Mouse (Mus musculus): ENCODE results near the gene Brsk1. TPM values are rescaled to one million over a fixed set of nuclear protein-coding genes. Genes with fewer than 3 reads are reported as not detected.

Brsk1 gene
- polyA plus RNA-seq, 1 experiment, result 53.3 TPM

GRCm38 (mm10) chr7:4683307-4683706 is 7.1 kb upstream of the Brsk1 start:
- peaks cover 4% of the 10 kb centered on the region for H3K4me1 ChIP-seq (ENCODE audit: control insufficient read depth, insufficient read depth, low read length)
- no peaks in the 10 kb centered on the region for H3K36me3 ChIP-seq (ENCODE audit: control insufficient read depth, insufficient read depth, low read length)
- no peaks in the 10 kb centered on the region for H3K27me3 ChIP-seq (ENCODE audit: control insufficient read depth, insufficient read depth, low read length)
- TF ChIP-seq CTCF (IDR thresholded peaks at IDR 0.05; ENCODE audit: control insufficient read depth, insufficient read depth, insufficient replicate concordance, low read depth, low read length), result no peak
- no peak for TF ChIP-seq POLR2A (IDR thresholded peaks at IDR 0.05; ENCODE audit: control insufficient read depth, low read depth, low read length)
- peak overlapping the region; percentile 11; the same call in 1 of the 2 replicates for H3K27ac ChIP-seq (ENCODE audit: control insufficient read depth, insufficient read depth, low read depth, low read length)
- H3K4me3 ChIP-seq (ENCODE audit: control insufficient read depth, low read depth, low read length), result peak overlapping the region; percentile 71

GRCm38 (mm10) chr7:4684203-4684602 is 6.2 kb upstream of the Brsk1 start:
- Histone ChIP-seq H3K36me3 (ENCODE audit: control insufficient read depth, insufficient read depth, low read length) (no peaks in the 10 kb centered on the region), H3K4me1 (ENCODE audit: control insufficient read depth, insufficient read depth, low read length) (peaks cover 4% of the 10 kb centered on the region), H3K27me3 (ENCODE audit: control insufficient read depth, insufficient read depth, low read length) (no peaks in the 10 kb centered on the region), H3K27ac (ENCODE audit: control insufficient read depth, insufficient read depth, low read depth, low read length) (peak overlapping the region; percentile 86), H3K4me3 (ENCODE audit: control insufficient read depth, low read depth, low read length) (peak overlapping the region; percentile 95)
- no peak for TF ChIP-seq POLR2A (IDR thresholded peaks at IDR 0.05; ENCODE audit: control insufficient read depth, low read depth, low read length)
- TF ChIP-seq CTCF (IDR thresholded peaks at IDR 0.05; ENCODE audit: control insufficient read depth, insufficient read depth, insufficient replicate concordance, low read depth, low read length), result no peak

- Histone ChIP-seq H3K36me3 (ENCODE audit: control insufficient read depth, insufficient read depth, low read length) (no peaks in the 10 kb centered on the region), H3K27me3 (ENCODE audit: control insufficient read depth, insufficient read depth, low read length) (no peaks in the 10 kb centered on the region), H3K27ac (ENCODE audit: control insufficient read depth, insufficient read depth, low read depth, low read length) (peak within 1 kb of the TSS; percentile 86), H3K4me1 (ENCODE audit: control insufficient read depth, insufficient read depth, low read length) (peaks cover 4% of the 10 kb centered on the region), H3K4me3 (ENCODE audit: control insufficient read depth, low read depth, low read length) (peak within 1 kb of the TSS; percentile 95)
- TF ChIP-seq POLR2A (IDR thresholded peaks at IDR 0.05; ENCODE audit: control insufficient read depth, low read depth, low read length), result peak; percentile 86
- TF ChIP-seq CTCF (IDR thresholded peaks at IDR 0.05; ENCODE audit: control insufficient read depth, insufficient read depth, insufficient replicate concordance, low read depth, low read length), result 0 out of 2 replicates have a peak, but pooled peaks have one; percentile 10
Observed at GRCm38 (mm10) chr7:4684632-4685417, 5.6 kb upstream of the Brsk1 start, which contains the start of gene Hspbp1. Gene Hspbp1, minus strand, starts transcription at chr7:4685068.

- Histone ChIP-seq H3K27ac (ENCODE audit: control insufficient read depth, insufficient read depth, low read depth, low read length) (no peak overlapping the region), H3K4me3 (ENCODE audit: control insufficient read depth, low read depth, low read length) (peak overlapping the region; percentile 85), H3K36me3 (ENCODE audit: control insufficient read depth, insufficient read depth, low read length) (no peaks in the 10 kb centered on the region), H3K27me3 (ENCODE audit: control insufficient read depth, insufficient read depth, low read length) (no peaks in the 10 kb centered on the region), H3K4me1 (ENCODE audit: control insufficient read depth, insufficient read depth, low read length) (peaks cover 6% of the 10 kb centered on the region)
- TF ChIP-seq CTCF (IDR thresholded peaks at IDR 0.05; ENCODE audit: control insufficient read depth, insufficient read depth, insufficient replicate concordance, low read depth, low read length) (no peak), POLR2A (IDR thresholded peaks at IDR 0.05; ENCODE audit: control insufficient read depth, low read depth, low read length) (no peak)
Observed at GRCm38 (mm10) chr7:4690951-4691653, 698 bp downstream of the Brsk1 start.

- no peak for TF ChIP-seq CTCF (IDR thresholded peaks at IDR 0.05; ENCODE audit: control insufficient read depth, insufficient read depth, insufficient replicate concordance, low read depth, low read length)
- no peak overlapping the region for H3K4me3 ChIP-seq (ENCODE audit: control insufficient read depth, low read depth, low read length)
- H3K36me3 ChIP-seq (ENCODE audit: control insufficient read depth, insufficient read depth, low read length), result no peaks in the 10 kb centered on the region
- peaks cover 6% of the 10 kb centered on the region for H3K4me1 ChIP-seq (ENCODE audit: control insufficient read depth, insufficient read depth, low read length)
- H3K27ac ChIP-seq (ENCODE audit: control insufficient read depth, insufficient read depth, low read depth, low read length), result no peak overlapping the region
- H3K27me3 ChIP-seq (ENCODE audit: control insufficient read depth, insufficient read depth, low read length), result no peaks in the 10 kb centered on the region
Observed at GRCm38 (mm10) chr7:4693004-4693403, 2.6 kb downstream of the Brsk1 start.

- no peaks in the 10 kb centered on the region; the same call in none of the 2 replicates for H3K36me3 ChIP-seq (ENCODE audit: control insufficient read depth, insufficient read depth, low read length)
- no peak overlapping the region for H3K4me3 ChIP-seq (ENCODE audit: control insufficient read depth, low read depth, low read length)
- no peaks in the 10 kb centered on the region for H3K27me3 ChIP-seq (ENCODE audit: control insufficient read depth, insufficient read depth, low read length)
- TF ChIP-seq POLR2A (IDR thresholded peaks at IDR 0.05; ENCODE audit: control insufficient read depth, low read depth, low read length) (no peak), CTCF (IDR thresholded peaks at IDR 0.05; ENCODE audit: control insufficient read depth, insufficient read depth, insufficient replicate concordance, low read depth, low read length) (no peak)
- H3K4me1 ChIP-seq (ENCODE audit: control insufficient read depth, insufficient read depth, low read length), result peaks cover 16% of the 10 kb centered on the region
- no peak overlapping the region for H3K27ac ChIP-seq (ENCODE audit: control insufficient read depth, insufficient read depth, low read depth, low read length)
Observed at GRCm38 (mm10) chr7:4702334-4702733, 11.9 kb downstream of the Brsk1 start.

GRCm38 (mm10) chr7:4703195-4703594 is 12.8 kb downstream of the Brsk1 start:
- TF ChIP-seq CTCF (IDR thresholded peaks at IDR 0.05; ENCODE audit: control insufficient read depth, insufficient read depth, insufficient replicate concordance, low read depth, low read length), result no peak
- TF ChIP-seq POLR2A (IDR thresholded peaks at IDR 0.05; ENCODE audit: control insufficient read depth, low read depth, low read length), result no peak
- H3K4me3 ChIP-seq (ENCODE audit: control insufficient read depth, low read depth, low read length), result no peak overlapping the region
- no peaks in the 10 kb centered on the region for H3K27me3 ChIP-seq (ENCODE audit: control insufficient read depth, insufficient read depth, low read length)
- H3K27ac ChIP-seq (ENCODE audit: control insufficient read depth, insufficient read depth, low read depth, low read length), result no peak overlapping the region
- peaks cover 19% of the 10 kb centered on the region for H3K4me1 ChIP-seq (ENCODE audit: control insufficient read depth, insufficient read depth, low read length)
- H3K36me3 ChIP-seq (ENCODE audit: control insufficient read depth, insufficient read depth, low read length), result no peaks in the 10 kb centered on the region; the same call in none of the 2 replicates
